Mouse (Mus musculus) heart, embryonic 10.5 days (tissue): ENCODE results near the gene Gm10663. TPM values are rescaled to one million over a fixed set of nuclear protein-coding genes. Genes with fewer than 3 reads are reported as not detected.

Source experiments
- DNase-seq: peaks from one replicate; pipeline ENCODE4 v3.0.0-alpha.2; 2017; ENCODE audit warnings: low spot score
- H3K27ac ChIP-seq: fragments of 300-500 bp; sonication (generic); 2 replicates; pipeline ENCODE4 v1.5.1; 2016; ENCODE audit warnings: mild to moderate bottlenecking
- H3K27me3 ChIP-seq: fragments of 300-500 bp; sonication (generic); 2 replicates; pipeline ENCODE4 v1.6.1; 2016; ENCODE audit warnings: mild to moderate bottlenecking; ENCODE audit not compliant: poor library complexity, insufficient read depth, severe bottlenecking
- H3K36me3 ChIP-seq: fragments of 300-500 bp; sonication (generic); 2 replicates; pipeline ENCODE4 v1.6.1; 2016; ENCODE audit warnings: mild to moderate bottlenecking, moderate library complexity
- H3K4me1 ChIP-seq: fragments of 300-500 bp; sonication (generic); 2 replicates; pipeline ENCODE4 v1.6.1; 2016; ENCODE audit warnings: mild to moderate bottlenecking
- H3K4me3 ChIP-seq: fragments of 300-500 bp; sonication (generic); 2 replicates; pipeline ENCODE4 v1.5.1; 2016; ENCODE audit warnings: mild to moderate bottlenecking, moderate library complexity
- H3K9me3 ChIP-seq: fragments of 300-500 bp; sonication (generic); 2 replicates; pipeline ENCODE4 v1.6.1; 2016; ENCODE audit warnings: mild to moderate bottlenecking, moderate library complexity
- whole genome bisulfite sequencing: fragments of 180-500 bp; shearing (Covaris S2); methylation state at CpG from one replicate; pipeline ENCODE4 v1.1.7; 2016; 5-methylcytosine and 5-hydroxymethylcytosine counted together
- polyA plus RNA-seq: library from polyadenylated mRNA; unstranded; fragments of >200 nt; fragmentation: Nextera tagmentation; extraction: Ambion mirVana; gene quantifications from 2 replicates; pipeline ENCODE4 v1.2.1, GENCODE M21; 2016

Gm10663 gene
- polyA plus RNA-seq, 1 experiment from 2014 or later, result not detected

- no peaks in the 10 kb centered on the region for H3K9me3 ChIP-seq
- WGBS, result 90% methylated on average over 4 of the region's 4 CpGs
- H3K4me3 ChIP-seq, result no peak overlapping the region
- H3K36me3 ChIP-seq, result no peaks in the 10 kb centered on the region
- H3K27me3 ChIP-seq, result no peaks in the 10 kb centered on the region
- DNase-seq, result no peak
- H3K27ac ChIP-seq, result no peak overlapping the region
- H3K4me1 ChIP-seq, result no peaks in the 10 kb centered on the region
These were observed 18.1 kb upstream of the Gm10663 start for GRCm38 (mm10) chr8:65056722-65057121.

- no peak overlapping the region for H3K4me3 ChIP-seq
- no peaks in the 10 kb centered on the region for H3K36me3 ChIP-seq
- no peaks in the 10 kb centered on the region for H3K9me3 ChIP-seq
- H3K27me3 ChIP-seq, result no peaks in the 10 kb centered on the region
- H3K4me1 ChIP-seq, result no peaks in the 10 kb centered on the region
- no peak for DNase-seq
- no peak overlapping the region for H3K27ac ChIP-seq
- WGBS, result 78% methylated on average over 4 of the region's 4 CpGs
These were observed 12.6 kb upstream of the Gm10663 start for GRCm38 (mm10) chr8:65062195-65062594.

- WGBS, result 66% methylated on average over 2 of the region's 2 CpGs
- Histone ChIP-seq H3K27me3 (no peaks in the 10 kb centered on the region), H3K4me1 (no peaks in the 10 kb centered on the region), H3K4me3 (no peak overlapping the region), H3K9me3 (no peaks in the 10 kb centered on the region), H3K27ac (no peak overlapping the region), H3K36me3 (no peaks in the 10 kb centered on the region)
- no peak for DNase-seq
These were observed 10.8 kb upstream of the Gm10663 start for GRCm38 (mm10) chr8:65064071-65064470.

- Histone ChIP-seq H3K9me3 (no peaks in the 10 kb centered on the region), H3K36me3 (no peaks in the 10 kb centered on the region), H3K27ac (no peak overlapping the region), H3K4me1 (no peaks in the 10 kb centered on the region), H3K27me3 (no peaks in the 10 kb centered on the region), H3K4me3 (no peak overlapping the region)
- DNase-seq, result no peak
- WGBS, result 89% methylated on average over 3 of the region's 3 CpGs
These were observed 9.2 kb upstream of the Gm10663 start for GRCm38 (mm10) chr8:65065622-65066021.

- no peaks in the 10 kb centered on the region for H3K4me1 ChIP-seq
- DNase-seq, result no peak
- H3K27me3 ChIP-seq, result no peaks in the 10 kb centered on the region
- no peak overlapping the region for H3K27ac ChIP-seq
- no peaks in the 10 kb centered on the region for H3K36me3 ChIP-seq
- H3K9me3 ChIP-seq, result no peaks in the 10 kb centered on the region
- no peak overlapping the region for H3K4me3 ChIP-seq
- WGBS, result 90% methylated on average over 4 of the region's 4 CpGs
These were observed 7.8 kb upstream of the Gm10663 start for GRCm38 (mm10) chr8:65067031-65067430.

GRCm38 (mm10) chr8:65067694-65068472 lies 7.0 kb upstream of the Gm10663 start:
- Histone ChIP-seq H3K9me3 (no peaks in the 10 kb centered on the region), H3K27me3 (no peaks in the 10 kb centered on the region), H3K27ac (no peak overlapping the region), H3K4me1 (no peaks in the 10 kb centered on the region), H3K4me3 (no peak overlapping the region), H3K36me3 (no peaks in the 10 kb centered on the region)
- no peak for DNase-seq
- WGBS, result 51% methylated on average over 10 of the region's 10 CpGs

- H3K4me3 ChIP-seq, result no peak overlapping the region
- 89% methylated on average over 4 of the region's 4 CpGs for WGBS
- H3K36me3 ChIP-seq, result no peaks in the 10 kb centered on the region
- H3K27ac ChIP-seq, result no peak overlapping the region
- no peaks in the 10 kb centered on the region for H3K4me1 ChIP-seq
- H3K27me3 ChIP-seq, result no peaks in the 10 kb centered on the region
- no peaks in the 10 kb centered on the region for H3K9me3 ChIP-seq
- no peak for DNase-seq
These were observed 6.4 kb upstream of the Gm10663 start for GRCm38 (mm10) chr8:65068473-65068819.

GRCm38 (mm10) chr8:65070996-65071395 lies 3.8 kb upstream of the Gm10663 start:
- no peak for DNase-seq
- 73% methylated on average over 4 of the region's 4 CpGs for WGBS
- H3K27me3 ChIP-seq, result no peaks in the 10 kb centered on the region
- no peak overlapping the region for H3K27ac ChIP-seq
- H3K4me3 ChIP-seq, result no peak overlapping the region
- no peaks in the 10 kb centered on the region for H3K9me3 ChIP-seq
- H3K4me1 ChIP-seq, result no peaks in the 10 kb centered on the region
- no peaks in the 10 kb centered on the region for H3K36me3 ChIP-seq

GRCm38 (mm10) chr8:65080731-65081130 lies 5.9 kb downstream of the Gm10663 start:
- H3K4me1 ChIP-seq, result no peaks in the 10 kb centered on the region
- no peaks in the 10 kb centered on the region for H3K27me3 ChIP-seq
- no peak overlapping the region for H3K4me3 ChIP-seq
- H3K27ac ChIP-seq, result no peak overlapping the region
- DNase-seq, result no peak
- H3K36me3 ChIP-seq, result no peaks in the 10 kb centered on the region
- WGBS, result 72% methylated on average over 9 of the region's 9 CpGs
- H3K9me3 ChIP-seq, result no peaks in the 10 kb centered on the region

- Histone ChIP-seq H3K4me3 (no peak overlapping the region), H3K27ac (no peak overlapping the region), H3K27me3 (no peaks in the 10 kb centered on the region), H3K36me3 (no peaks in the 10 kb centered on the region), H3K4me1 (no peaks in the 10 kb centered on the region), H3K9me3 (no peaks in the 10 kb centered on the region)
- DNase-seq, result no peak
- WGBS, result 79% methylated on average over 2 of the region's 2 CpGs
These were observed 10.8 kb downstream of the Gm10663 start for GRCm38 (mm10) chr8:65085680-65086079.

GRCm38 (mm10) chr8:65087711-65088110 lies 12.9 kb downstream of the Gm10663 start:
- Histone ChIP-seq H3K4me1 (no peaks in the 10 kb centered on the region), H3K27me3 (no peaks in the 10 kb centered on the region), H3K27ac (no peak overlapping the region), H3K4me3 (no peak overlapping the region), H3K9me3 (no peaks in the 10 kb centered on the region), H3K36me3 (no peaks in the 10 kb centered on the region)
- WGBS, result 80% methylated on average over 8 of the region's 8 CpGs
- DNase-seq, result no peak

GRCm38 (mm10) chr8:65088120-65088519 lies 13.3 kb downstream of the Gm10663 start:
- Histone ChIP-seq H3K27ac (no peak overlapping the region), H3K4me3 (no peak overlapping the region), H3K9me3 (no peaks in the 10 kb centered on the region), H3K36me3 (no peaks in the 10 kb centered on the region), H3K4me1 (no peaks in the 10 kb centered on the region), H3K27me3 (no peaks in the 10 kb centered on the region)
- DNase-seq, result no peak
- 90% methylated on average over 12 of the region's 12 CpGs for WGBS

- no peaks in the 10 kb centered on the region for H3K27me3 ChIP-seq
- H3K36me3 ChIP-seq, result no peaks in the 10 kb centered on the region
- no peak overlapping the region for H3K27ac ChIP-seq
- no peak for DNase-seq
- H3K4me1 ChIP-seq, result no peaks in the 10 kb centered on the region
- no peaks in the 10 kb centered on the region for H3K9me3 ChIP-seq
- WGBS, result 81% methylated on average over 7 of the region's 7 CpGs
- no peak overlapping the region for H3K4me3 ChIP-seq
These were observed 14.9 kb downstream of the Gm10663 start for GRCm38 (mm10) chr8:65089781-65090180.
